Mouse (Mus musculus) kidney, postnatal 0 days (tissue): ENCODE measurements around the gene Khdc3. TPM values are rescaled to one million over a fixed set of nuclear protein-coding genes. Genes with fewer than 3 reads are reported as not detected.
A peak's percentile ranks its signal among the peaks of the same experiment; 100 is the strongest.

Experiments used
- ATAC-seq: fragments of 200-750 bp; cut with Nextera tagmentation; replicated peaks from 2 replicates; pipeline ENCODE4 v1.8.0; 2017; ENCODE audit warnings: low read depth, moderate number of reproducible peaks, moderate TSS enrichment, moderate library complexity; ENCODE audit not compliant: low FRiP score
- DNase-seq: peaks from one replicate; pipeline ENCODE4 v3.0.0-alpha.2; 2016; ENCODE audit warnings: low spot score
- H3K27ac ChIP-seq: fragments of 300-500 bp; sonication (generic); 2 replicates; pipeline ENCODE4 v1.5.1; 2014; ENCODE audit warnings: mild to moderate bottlenecking
- H3K27me3 ChIP-seq: fragments of 300-500 bp; sonication (generic); 2 replicates; pipeline ENCODE4 v1.6.1; 2014; ENCODE audit warnings: low read length, mixed read lengths; ENCODE audit not compliant: insufficient read depth
- H3K36me3 ChIP-seq: fragments of 300-500 bp; sonication (generic); 2 replicates; pipeline ENCODE4 v1.6.1; 2014; ENCODE audit warnings: low read length, mixed read lengths; ENCODE audit not compliant: insufficient read depth
- H3K4me1 ChIP-seq: fragments of 300-500 bp; sonication (generic); replicated peaks from 2 replicates; pipeline ENCODE4 v1.6.1; 2014; ENCODE audit warnings: antibody characterized with exemption, low read length, mixed read lengths; ENCODE audit not compliant: insufficient read depth
- H3K4me2 ChIP-seq: fragments of 300-500 bp; sonication (generic); 2 replicates; pipeline ENCODE4 v1.6.1; 2014; ENCODE audit warnings: mild to moderate bottlenecking, low read length, moderate library complexity, mixed read lengths
- H3K4me3 ChIP-seq: fragments of 300-500 bp; sonication (generic); replicated peaks from 2 replicates; pipeline ENCODE4 v1.5.1; 2014; ENCODE audit warnings: low read depth, low read length
- H3K9ac ChIP-seq: fragments of 300-500 bp; sonication (generic); 2 replicates; pipeline ENCODE4 v1.6.1; 2014; ENCODE audit warnings: low read depth, low read length
- H3K9me3 ChIP-seq: fragments of 300-500 bp; sonication (generic); replicated peaks from 2 replicates; pipeline ENCODE4 v1.6.1; 2016; ENCODE audit warnings: low read length, inconsistent platforms, mixed read lengths
- CTCF ChIP-seq: IDR thresholded peaks from 2 replicates; pipeline ENCODE4 v1.5.1; 2016; ENCODE audit warnings: antibody characterized with exemption, low read depth, mild to moderate bottlenecking, moderate library complexity
- WGBS: fragments of 180-500 bp; shearing (Covaris S2); extraction: QIAGEN DNeasy Blood & Tissue Kit; methylation state at CpG from one replicate; pipeline ENCODE4 v1.1.7; 2014; 5-methylcytosine and 5-hydroxymethylcytosine counted together
- polyA plus RNA-seq: library from polyadenylated mRNA; unstranded; fragments of >200 nt; fragmentation: Nextera tagmentation; extraction: Ambion mirVana; gene quantifications from 2 replicates; pipeline ENCODE4 v1.2.1, GENCODE M21; 2015

Khdc3 gene
- polyA plus RNA-seq, 1 experiment from 2014 or later = 0.29 TPM

- WGBS = 80% methylated on average over 10 of the region's 10 CpGs
- Histone ChIP-seq H3K4me3 (no peak overlapping the region), H3K4me2 (no peak overlapping the region), H3K9me3 (no peaks in the 10 kb centered on the region), H3K27ac (no peak overlapping the region), H3K36me3 (no peaks in the 10 kb centered on the region), H3K9ac (no peak overlapping the region), H3K27me3 (no peaks in the 10 kb centered on the region), H3K4me1 (no peaks in the 10 kb centered on the region)
- ATAC-seq = no peak
- TF ChIP-seq CTCF = no peak
- DNase-seq = no peak
Observed at GRCm38 (mm10) chr9:73090121-73090520, 11.5 kb upstream of the Khdc3 start.

- WGBS = 0% methylated on average over 1 of the region's 1 CpGs
- DNase-seq = peak; percentile 86
- Histone ChIP-seq H3K27me3 (no peaks in the 10 kb centered on the region), H3K9me3 (no peaks in the 10 kb centered on the region), H3K36me3 (no peaks in the 10 kb centered on the region), H3K27ac (no peak overlapping the region), H3K4me1 (no peaks in the 10 kb centered on the region), H3K4me2 (no peak overlapping the region), H3K9ac (no peak overlapping the region), H3K4me3 (no peak overlapping the region)
- no peak for ATAC-seq
- peak; percentile 98 for TF ChIP-seq CTCF
Observed at GRCm38 (mm10) chr9:73091747-73092146, 9.9 kb upstream of the Khdc3 start.

- Histone ChIP-seq H3K4me2 (no peak overlapping the region), H3K4me1 (no peaks in the 10 kb centered on the region), H3K27ac (no peak overlapping the region), H3K9me3 (no peaks in the 10 kb centered on the region), H3K9ac (no peak overlapping the region), H3K36me3 (no peaks in the 10 kb centered on the region), H3K27me3 (no peaks in the 10 kb centered on the region), H3K4me3 (no peak overlapping the region)
- no peak for TF ChIP-seq CTCF
- ATAC-seq (no peak; the same call in 1 of the 2 replicates), DNase-seq (peak; percentile 46)
- 29% methylated on average over 17 of the region's 17 CpGs for WGBS
Observed at GRCm38 (mm10) chr9:73094580-73094979, 7.1 kb upstream of the Khdc3 start.

- no peak for ATAC-seq
- H3K4me1 ChIP-seq = no peaks in the 10 kb centered on the region
- 84% methylated on average over 2 of the region's 2 CpGs for WGBS
- H3K27me3 ChIP-seq = no peaks in the 10 kb centered on the region
- H3K4me2 ChIP-seq = no peak overlapping the region
- no peaks in the 10 kb centered on the region for H3K9me3 ChIP-seq
- no peak for DNase-seq
- H3K4me3 ChIP-seq = no peak overlapping the region
- no peak overlapping the region for H3K9ac ChIP-seq
- no peaks in the 10 kb centered on the region for H3K36me3 ChIP-seq
- H3K27ac ChIP-seq = no peak overlapping the region
- no peak for TF ChIP-seq CTCF
Observed at GRCm38 (mm10) chr9:73097898-73098297, 3.7 kb upstream of the Khdc3 start.

- TF ChIP-seq CTCF = no peak
- WGBS = 93% methylated on average over 4 of the region's 4 CpGs
- Histone ChIP-seq H3K4me1 (no peaks in the 10 kb centered on the region), H3K27me3 (no peaks in the 10 kb centered on the region), H3K27ac (no peak within 1 kb of the TSS), H3K9ac (peak within 1 kb of the TSS; percentile 54), H3K4me3 (peak within 1 kb of the TSS; percentile 31), H3K4me2 (peak within 1 kb of the TSS; percentile 63), H3K9me3 (no peaks in the 10 kb centered on the region), H3K36me3 (no peaks in the 10 kb centered on the region)
- ATAC-seq (no peak), DNase-seq (no peak)
Observed at GRCm38 (mm10) chr9:73102181-73102580, 545 bp downstream of the Khdc3 start, which contains the start of gene Gm20509. Gene Gm20509 (plus strand): TSS chr9:73102470.

GRCm38 (mm10) chr9:73103159-73103879 lies 1.7 kb downstream of the Khdc3 start:
- WGBS = 5% methylated on average over 60 of the region's 60 CpGs
- peak overlapping the region; percentile 63 for H3K4me2 ChIP-seq
- no peaks in the 10 kb centered on the region for H3K4me1 ChIP-seq
- H3K4me3 ChIP-seq = peak overlapping the region; percentile 31
- H3K36me3 ChIP-seq = no peaks in the 10 kb centered on the region
- H3K27me3 ChIP-seq = no peaks in the 10 kb centered on the region
- H3K9ac ChIP-seq = peak overlapping the region; percentile 54
- ATAC-seq (peak; percentile 74), DNase-seq (peak; percentile 23)
- no peak for TF ChIP-seq CTCF
- no peaks in the 10 kb centered on the region for H3K9me3 ChIP-seq
- H3K27ac ChIP-seq = no peak overlapping the region
